Mouse (Mus musculus) neural tube, embryonic 14.5 days (tissue): ENCODE measurements around the gene Ccnk. TPM values are rescaled to one million over a fixed set of nuclear protein-coding genes. Genes with fewer than 3 reads are reported as not detected.

Experiments used
- ATAC-seq: fragments of 200-750 bp; cut with Nextera tagmentation; 2 replicates; pipeline ENCODE4 v1.8.0; 2017; ENCODE audit warnings: low read depth, mild to moderate bottlenecking, moderate TSS enrichment, moderate library complexity
- H3K27ac ChIP-seq: fragments of 300-500 bp; sonication (generic); 2 replicates; pipeline ENCODE4 v1.5.1; 2014; ENCODE audit warnings: low read depth, mild to moderate bottlenecking, control low read depth, low read length, moderate library complexity, mixed read lengths
- H3K27me3 ChIP-seq: fragments of 300-500 bp; sonication (generic); 2 replicates; pipeline ENCODE4 v1.6.1; 2014; ENCODE audit warnings: low read length; ENCODE audit not compliant: control insufficient read depth, insufficient read depth
- H3K36me3 ChIP-seq: fragments of 300-500 bp; sonication (generic); 2 replicates; pipeline ENCODE4 v1.6.1; 2014; ENCODE audit warnings: low read length, mixed read lengths; ENCODE audit not compliant: control insufficient read depth, insufficient read depth
- H3K4me1 ChIP-seq: fragments of 300-500 bp; sonication (generic); 2 replicates; pipeline ENCODE4 v1.6.1; 2014; ENCODE audit warnings: low read length; ENCODE audit not compliant: control insufficient read depth, insufficient read depth
- H3K4me2 ChIP-seq: fragments of 300-500 bp; sonication (generic); 2 replicates; pipeline ENCODE4 v1.6.1; 2014; ENCODE audit warnings: mild to moderate bottlenecking, low read depth, low read length, control low read depth
- H3K4me3 ChIP-seq: fragments of 300-500 bp; sonication (generic); 2 replicates; pipeline ENCODE4 v1.5.1; 2014; ENCODE audit warnings: low read depth, low read length, control low read depth, mixed read lengths
- H3K9ac ChIP-seq: fragments of 300-500 bp; sonication (generic); replicated peaks from 2 replicates; pipeline ENCODE4 v1.6.1; 2014; ENCODE audit warnings: low read depth, mild to moderate bottlenecking, control low read depth, low read length, mixed read lengths
- H3K9me3 ChIP-seq: fragments of 300-500 bp; sonication (generic); 2 replicates; pipeline ENCODE4 v1.6.1; 2016; ENCODE audit warnings: low read length; ENCODE audit not compliant: control insufficient read depth
- WGBS: fragments of 180-500 bp; shearing (Covaris S2); extraction: QIAGEN DNeasy Blood & Tissue Kit; methylation state at CpG from one replicate; pipeline ENCODE4 v1.1.7; 2014; 5-methylcytosine and 5-hydroxymethylcytosine counted together
- polyA plus RNA-seq: library from polyadenylated mRNA; unstranded; fragments of >200 nt; fragmentation: Nextera tagmentation; extraction: Ambion mirVana; gene quantifications from 2 replicates; pipeline ENCODE4 v1.2.1, GENCODE M21; 2014

Gene Ccnk
- polyA plus RNA-seq, 1 experiment from 2014 or later, result 6.0 TPM

GRCm38 (mm10) chr12:108225781-108226180 lies 46.4 kb downstream of the Ccnk start:
- Histone ChIP-seq H3K9ac (no peak overlapping the region), H3K27me3 (no peaks in the 10 kb centered on the region), H3K36me3 (no peaks in the 10 kb centered on the region), H3K4me1 (peaks cover 20% of the 10 kb centered on the region), H3K4me2 (no peak overlapping the region), H3K4me3 (no peak overlapping the region), H3K9me3 (no peaks in the 10 kb centered on the region), H3K27ac (no peak overlapping the region)
- WGBS, result 61% methylated on average over 7 of the region's 7 CpGs
- no peak for ATAC-seq

DNA sequence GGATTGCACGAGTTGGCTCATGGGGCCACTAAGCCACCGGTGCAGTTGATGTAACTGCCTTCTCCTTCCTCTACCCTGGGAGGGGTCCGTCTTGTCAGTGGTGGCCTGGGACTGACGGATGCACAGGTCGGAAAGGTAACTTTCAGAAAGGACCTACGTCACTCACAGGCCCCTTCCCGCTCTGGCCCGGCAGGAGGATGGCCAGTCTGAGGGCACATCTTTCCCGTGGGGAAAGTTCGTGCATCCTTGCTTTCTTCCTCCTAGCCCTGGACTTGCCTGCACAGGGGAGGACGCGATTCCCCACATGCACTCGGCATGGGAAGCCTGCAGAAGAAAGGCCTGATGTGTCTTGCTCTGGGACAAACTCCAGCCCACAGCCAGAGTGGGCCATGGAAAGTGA lies 46.8 kb downstream of the Ccnk start:
- Histone ChIP-seq H3K27me3 (no peaks in the 10 kb centered on the region), H3K36me3 (no peaks in the 10 kb centered on the region), H3K27ac (no peak overlapping the region), H3K9ac (no peak overlapping the region), H3K4me2 (no peak overlapping the region), H3K9me3 (no peaks in the 10 kb centered on the region), H3K4me1 (peaks cover 16% of the 10 kb centered on the region), H3K4me3 (no peak overlapping the region)
- 79% methylated on average over 13 of the region's 13 CpGs for WGBS
- no peak for ATAC-seq

- ATAC-seq, result no peak
- Histone ChIP-seq H3K4me3 (no peak overlapping the region), H3K27ac (no peak overlapping the region), H3K4me1 (peaks cover 16% of the 10 kb centered on the region), H3K9ac (no peak overlapping the region), H3K27me3 (no peaks in the 10 kb centered on the region), H3K9me3 (no peaks in the 10 kb centered on the region), H3K4me2 (no peak overlapping the region), H3K36me3 (no peaks in the 10 kb centered on the region)
- 85% methylated on average over 12 of the region's 12 CpGs for WGBS
Observed at GRCm38 (mm10) chr12:108226941-108227340, 47.6 kb downstream of the Ccnk start.

DNA sequence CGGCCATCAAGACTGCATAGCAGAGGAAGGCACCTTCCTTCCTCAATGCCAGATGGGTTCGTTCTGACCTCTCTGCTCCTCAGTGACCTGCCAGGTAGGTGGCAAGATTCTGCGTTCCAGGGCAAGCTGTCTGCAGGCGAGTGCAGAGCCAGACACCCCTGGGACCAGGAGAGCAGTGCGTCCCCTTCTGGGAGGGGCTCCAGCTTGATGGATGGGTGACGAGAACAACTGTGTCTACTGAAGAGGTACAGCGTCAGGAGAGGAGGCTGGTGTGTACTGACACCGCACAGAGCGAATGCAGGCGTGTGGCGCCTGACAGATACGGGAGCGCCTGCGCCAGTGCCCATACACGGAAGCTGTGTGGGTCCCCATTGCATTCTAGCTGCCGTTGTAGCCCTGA lies 48.1 kb downstream of the Ccnk start:
- Histone ChIP-seq H3K9ac (no peak overlapping the region), H3K4me1 (peaks cover 17% of the 10 kb centered on the region), H3K9me3 (no peaks in the 10 kb centered on the region), H3K27me3 (no peaks in the 10 kb centered on the region), H3K4me2 (no peak overlapping the region), H3K27ac (no peak overlapping the region), H3K4me3 (no peak overlapping the region), H3K36me3 (no peaks in the 10 kb centered on the region)
- WGBS, result 71% methylated on average over 16 of the region's 16 CpGs
- no peak for ATAC-seq

GRCm38 (mm10) chr12:108230077-108230476 lies 50.7 kb downstream of the Ccnk start:
- WGBS, result 71% methylated on average over 12 of the region's 12 CpGs
- Histone ChIP-seq H3K27me3 (no peaks in the 10 kb centered on the region), H3K9me3 (no peaks in the 10 kb centered on the region), H3K27ac (no peak overlapping the region), H3K36me3 (no peaks in the 10 kb centered on the region), H3K4me1 (peaks cover 11% of the 10 kb centered on the region), H3K4me3 (no peak overlapping the region), H3K9ac (no peak overlapping the region), H3K4me2 (no peak overlapping the region)
- ATAC-seq, result no peak

GRCm38 (mm10) chr12:108230821-108231794 lies 51.7 kb downstream of the Ccnk start:
- Histone ChIP-seq H3K4me1 (peaks cover 17% of the 10 kb centered on the region), H3K9ac (no peak overlapping the region), H3K9me3 (no peaks in the 10 kb centered on the region), H3K4me2 (no peak overlapping the region), H3K36me3 (no peaks in the 10 kb centered on the region), H3K27me3 (no peaks in the 10 kb centered on the region), H3K4me3 (no peak overlapping the region), H3K27ac (no peak overlapping the region)
- 59% methylated on average over 15 of the region's 18 CpGs for WGBS
- ATAC-seq, result no peak

DNA sequence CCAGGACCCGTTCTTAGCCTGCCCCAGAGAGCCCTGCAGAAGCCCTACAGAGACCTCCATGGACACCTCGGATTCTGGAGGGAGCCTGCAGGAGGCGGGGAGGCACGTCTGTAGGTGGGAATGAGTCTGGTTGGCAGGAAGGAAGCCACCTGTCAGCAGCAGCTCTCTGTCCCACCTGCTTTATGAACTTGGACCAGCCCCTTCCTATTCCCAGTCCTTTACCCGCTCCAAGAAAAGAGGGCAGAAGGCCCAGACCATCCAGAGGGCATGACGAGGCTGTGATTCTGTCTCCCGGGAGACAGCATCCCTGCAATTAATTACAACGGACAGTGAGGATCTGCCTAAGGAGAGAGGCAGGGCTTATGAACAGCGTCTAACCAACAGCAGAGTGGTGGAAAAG lies 52.5 kb downstream of the Ccnk start:
- H3K9ac ChIP-seq, result no peak overlapping the region
- no peak overlapping the region for H3K4me2 ChIP-seq
- no peak overlapping the region for H3K27ac ChIP-seq
- 26% methylated on average over 9 of the region's 9 CpGs for WGBS
- no peak overlapping the region for H3K4me3 ChIP-seq
- no peaks in the 10 kb centered on the region for H3K27me3 ChIP-seq
- H3K36me3 ChIP-seq, result no peaks in the 10 kb centered on the region
- no peaks in the 10 kb centered on the region for H3K9me3 ChIP-seq
- peaks cover 13% of the 10 kb centered on the region for H3K4me1 ChIP-seq
- no peak for ATAC-seq

DNA sequence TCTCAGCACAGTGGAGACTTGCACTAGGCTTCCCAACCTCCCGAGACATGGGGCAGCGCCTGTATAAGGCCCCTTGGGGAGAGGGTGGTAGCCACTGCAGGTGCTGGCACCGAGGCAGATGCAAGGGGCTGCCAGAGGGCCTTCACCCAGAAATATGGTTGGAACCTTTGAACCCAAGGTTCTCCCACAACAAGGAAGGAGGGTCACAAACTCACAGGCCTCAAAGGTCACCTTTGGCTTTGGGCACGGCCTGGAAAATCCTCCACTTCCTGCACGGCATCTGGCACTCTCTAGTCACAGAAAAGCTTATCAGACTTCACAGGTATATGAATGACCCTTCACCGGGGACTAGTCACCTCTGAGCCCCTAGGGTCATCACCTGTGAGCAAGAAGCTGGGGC lies 54.4 kb downstream of the Ccnk start:
- no peak overlapping the region for H3K4me3 ChIP-seq
- H3K9ac ChIP-seq, result no peak overlapping the region
- no peaks in the 10 kb centered on the region for H3K27me3 ChIP-seq
- no peak overlapping the region for H3K4me2 ChIP-seq
- H3K36me3 ChIP-seq, result no peaks in the 10 kb centered on the region
- whole genome bisulfite sequencing, result 93% methylated on average over 6 of the region's 6 CpGs
- no peak overlapping the region for H3K27ac ChIP-seq
- H3K9me3 ChIP-seq, result no peaks in the 10 kb centered on the region
- H3K4me1 ChIP-seq, result peaks cover 20% of the 10 kb centered on the region
- ATAC-seq, result no peak

- ATAC-seq, result no peak
- peaks cover 33% of the 10 kb centered on the region for H3K4me1 ChIP-seq
- no peak overlapping the region for H3K4me2 ChIP-seq
- no peak overlapping the region for H3K27ac ChIP-seq
- no peak overlapping the region for H3K4me3 ChIP-seq
- no peak overlapping the region for H3K9ac ChIP-seq
- H3K36me3 ChIP-seq, result no peaks in the 10 kb centered on the region
- 75% methylated on average over 14 of the region's 14 CpGs for WGBS
- H3K9me3 ChIP-seq, result no peaks in the 10 kb centered on the region
- H3K27me3 ChIP-seq, result no peaks in the 10 kb centered on the region
Observed at GRCm38 (mm10) chr12:108234832-108235602, 55.6 kb downstream of the Ccnk start.
